Mouse (Mus musculus): Measurements from ENCODE around the gene Sod3.

DNA sequence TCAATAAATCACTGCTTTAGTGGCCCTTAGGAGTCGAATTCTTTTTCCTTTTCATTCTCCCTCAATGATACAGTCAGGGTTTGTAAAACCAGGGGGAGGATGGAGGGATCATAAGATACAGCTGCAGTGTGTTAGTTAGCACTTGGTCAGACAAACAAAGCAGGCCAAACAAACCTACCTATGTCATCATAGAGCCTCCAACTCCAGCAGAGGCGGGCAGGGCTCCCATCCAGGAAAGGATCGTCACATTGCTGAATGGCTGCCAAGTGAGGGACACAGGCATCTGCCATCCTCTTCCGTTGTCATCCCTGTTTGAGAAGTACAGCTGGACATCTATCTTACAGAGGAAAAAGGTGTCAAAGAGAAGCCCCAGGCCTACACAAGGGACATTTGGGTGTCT, 9.2 kb upstream of the Sod3 start:
- TF ChIP-seq CTCF (IDR thresholded peaks at IDR 0.05; ENCODE audit: low read depth, low read length) (no peak), TAL1 (conservative IDR thresholded peaks at IDR 0.05; ENCODE audit: low read depth, low read length) (no peak), GATA1 (IDR thresholded peaks at IDR 0.05; ENCODE audit: borderline replicate concordance, low read length) (no peak)

Data from G1E (cell line).